Mouse (Mus musculus): ENCODE results near the gene Spam1.

DNA sequence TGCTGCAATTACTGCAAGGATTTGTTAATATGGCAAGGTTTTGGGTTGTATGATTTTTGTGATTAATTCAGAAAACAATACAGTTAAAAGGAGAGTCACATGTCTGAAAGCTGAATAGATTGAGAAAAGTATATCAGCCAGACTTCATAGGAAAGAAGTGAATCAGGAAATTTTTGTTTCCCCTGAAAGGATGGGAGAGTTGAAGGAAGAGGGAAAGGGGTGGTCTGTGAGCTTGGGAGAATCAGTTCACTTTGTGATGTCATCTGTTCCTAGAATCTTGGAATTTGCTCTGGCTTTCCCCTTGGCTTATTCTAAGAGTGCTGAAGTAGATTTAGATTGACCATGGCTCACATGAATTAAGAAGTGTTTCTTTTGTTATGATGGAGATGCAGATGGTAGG lies at the start of gene Spam1:
- TF ChIP-seq EP300 (IDR thresholded peaks at IDR 0.05; ENCODE audit: low read depth), result no peak
- TF ChIP-seq CTCF (IDR thresholded peaks at IDR 0.05; ENCODE audit: low read depth), result no peak
